Mouse (Mus musculus) MEL (cell line): ENCODE results near the gene Traf5.
A peak's percentile ranks its signal among the peaks of the same experiment; 100 is the strongest.

Experiments used
- E2F4 ChIP-seq: IDR thresholded peaks from 2 replicates; pipeline ENCODE4 v1.6.1; 2011; ENCODE audit warnings: low read depth, low read length, improper control_type of control experiment, borderline replicate concordance
- EP300 ChIP-seq, 2 experiments: IDR thresholded peaks; 2 replicates each; pipeline ENCODE4 v1.6.1; 2011; ENCODE audit warnings: improper control_type of control experiment in 2 of 2, low read length in 2 of 2, low read depth in 1 of 2, mild to moderate bottlenecking in 1 of 2
- HCFC1 ChIP-seq: IDR thresholded peaks from 2 replicates; pipeline ENCODE4 v1.6.1; 2012; ENCODE audit warnings: low read depth, mild to moderate bottlenecking, inconsistent platforms, low read length, improper control_type of control experiment, moderate library complexity
- KAT2A ChIP-seq: conservative IDR thresholded peaks from 2 replicates; pipeline ENCODE4 v1.6.1; 2012; ENCODE audit warnings: low read depth, low read length, improper control_type of control experiment, inconsistent platforms
- POLR2A ChIP-seq, 2 experiments: IDR thresholded peaks; 2 replicates each; pipeline ENCODE4 v1.6.1; 2011 to 2012; ENCODE audit warnings: low read length in 2 of 2, mild to moderate bottlenecking in 2 of 2, control low read depth in 1 of 2, improper control_type of control experiment in 1 of 2, low read depth in 1 of 2, moderate library complexity in 1 of 2; ENCODE audit not compliant: control insufficient read depth in 1 of 2, insufficient read depth in 1 of 2, poor library complexity in 1 of 2
- POLR2AphosphoS2 ChIP-seq: IDR thresholded peaks from 2 replicates; pipeline ENCODE4 v1.6.1; 2011; ENCODE audit warnings: low read length, improper control_type of control experiment
- POLR2AphosphoS5 ChIP-seq: IDR thresholded peaks from 2 replicates; pipeline ENCODE4 v1.6.1; 2012; ENCODE audit warnings: low read depth, borderline replicate concordance, mild to moderate bottlenecking, inconsistent platforms, low read length, moderate library complexity, mixed read lengths
- TBP ChIP-seq: IDR thresholded peaks from 2 replicates; pipeline ENCODE4 v1.8.0; 2011; ENCODE audit warnings: low read depth, low read length, improper control_type of control experiment
- USF1 ChIP-seq: IDR thresholded peaks from 2 replicates; pipeline ENCODE4 v1.6.1; 2014; ENCODE audit warnings: low read depth, mild to moderate bottlenecking, inconsistent platforms, low read length, improper control_type of control experiment, moderate library complexity
- ZNF384 ChIP-seq: IDR thresholded peaks from 2 replicates; pipeline ENCODE4 v1.6.1; 2012; ENCODE audit warnings: low read depth, mild to moderate bottlenecking, inconsistent platforms, low read length, improper control_type of control experiment

- TF ChIP-seq USF1, result no peak
- no peak for TF ChIP-seq TBP
- TF ChIP-seq E2F4, result no peak
- peak in 1 of 2 experiments; percentile 65; a peak in 1 of 4 replicates for TF ChIP-seq POLR2A (IDR thresholded peaks at IDR 0.05; ENCODE audit: control insufficient read depth in 1 of 2, insufficient read depth in 1 of 2, low read depth in 1 of 2, low read length in 2 of 2, poor library complexity in 1 of 2)
- TF ChIP-seq EP300 (IDR thresholded peaks at IDR 0.05; ENCODE audit: low read depth in 1 of 2, low read length in 2 of 2), result no peak
- no peak for TF ChIP-seq ZNF384
- no peak for TF ChIP-seq POLR2AphosphoS5
- TF ChIP-seq POLR2AphosphoS2, result no peak
- TF ChIP-seq HCFC1, result no peak
- no peak for TF ChIP-seq KAT2A
Measured at GRCm38 (mm10) chr1:192137291-192137925, 45.0 kb upstream of the Traf5 start.
